Mouse (Mus musculus) lung, adult 2 months (tissue): ENCODE results near the gene Meis2. TPM values are rescaled to one million over a fixed set of nuclear protein-coding genes. Genes with fewer than 3 reads are reported as not detected.

Source experiments
- DNase-seq: peaks from one replicate; pipeline ENCODE4 v3.0.0; 2022
- H3K4me1 ChIP-seq: fragments of 200-500 bp; 2 replicates; pipeline ENCODE4 v1.6.1; 2011; ENCODE audit warnings: low read length; ENCODE audit not compliant: control insufficient read depth, insufficient read depth
- H3K4me3 ChIP-seq: fragments of 200-500 bp; replicated peaks from 2 replicates; pipeline ENCODE3; 2011; ENCODE audit warnings: low read depth, mild to moderate bottlenecking, control low read depth, low read length; ENCODE audit errors: extremely low read depth
- CTCF ChIP-seq: fragments of 200-500 bp; IDR thresholded peaks from 2 replicates; pipeline ENCODE4 v1.5.1; 2011; ENCODE audit warnings: mild to moderate bottlenecking, low read length, control low read depth; ENCODE audit not compliant: insufficient read depth
- POLR2A ChIP-seq: fragments of 200-500 bp; IDR thresholded peaks from 2 replicates; pipeline ENCODE4 v1.6.1; 2011; ENCODE audit warnings: low read depth, mild to moderate bottlenecking, control low read depth, low read length, borderline replicate concordance; ENCODE audit errors: extremely low read depth
- WGBS: fragments of 180-500 bp; shearing (Covaris S2); methylation state at CpG from one replicate; pipeline ENCODE4 v1.1.7; 2018; 5-methylcytosine and 5-hydroxymethylcytosine counted together
- polyA plus RNA-seq: library from polyadenylated mRNA; depleted of rRNA; stranded (reverse); fragments of >200 nt; gene quantifications from 2 replicates; pipeline ENCODE4 v1.2.3, GENCODE M21; 2012

Gene Meis2
- polyA plus RNA-seq, 1 experiment, result 22.6 TPM

DNA sequence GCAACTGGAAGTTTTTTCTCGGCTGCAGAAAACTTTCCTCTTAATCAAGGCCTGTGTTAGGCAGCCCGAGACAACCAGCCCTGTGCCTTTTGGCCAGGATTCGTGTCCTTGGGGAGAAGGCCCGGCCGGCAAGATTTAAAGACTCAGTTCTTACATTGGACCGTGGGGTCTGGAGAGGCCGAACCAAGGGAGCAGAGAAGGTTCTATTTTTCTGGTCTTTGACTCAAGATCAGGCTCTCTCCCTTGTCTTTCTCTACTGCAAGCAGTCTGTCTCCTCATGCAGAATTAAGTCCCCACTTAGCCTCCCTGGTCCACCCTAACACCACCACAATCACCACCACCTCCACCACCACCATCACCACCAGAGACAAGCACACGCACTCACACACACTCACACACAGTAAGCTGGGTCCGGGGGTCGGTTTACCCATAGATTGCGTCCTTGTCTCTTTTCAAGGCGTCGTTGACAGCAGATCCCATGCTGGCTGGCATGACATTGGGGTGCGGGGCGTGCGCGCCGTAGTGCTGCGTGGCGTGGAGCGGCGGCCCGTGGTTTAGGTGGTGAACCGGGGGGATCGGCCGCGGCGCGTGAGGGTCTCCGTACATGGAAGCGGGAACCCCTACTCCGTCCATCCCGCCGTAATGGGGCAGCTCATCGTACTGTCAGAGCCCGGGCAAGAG lies 2.7 kb downstream of the Meis2 start:
- 1% methylated on average over 36 of the region's 36 CpGs for WGBS
- TF ChIP-seq CTCF (no peak), POLR2A (no peak)
- no peak for DNase-seq
- Histone ChIP-seq H3K4me1 (peaks cover 2% of the 10 kb centered on the region), H3K4me3 (peak overlapping the region; percentile 94)

DNA sequence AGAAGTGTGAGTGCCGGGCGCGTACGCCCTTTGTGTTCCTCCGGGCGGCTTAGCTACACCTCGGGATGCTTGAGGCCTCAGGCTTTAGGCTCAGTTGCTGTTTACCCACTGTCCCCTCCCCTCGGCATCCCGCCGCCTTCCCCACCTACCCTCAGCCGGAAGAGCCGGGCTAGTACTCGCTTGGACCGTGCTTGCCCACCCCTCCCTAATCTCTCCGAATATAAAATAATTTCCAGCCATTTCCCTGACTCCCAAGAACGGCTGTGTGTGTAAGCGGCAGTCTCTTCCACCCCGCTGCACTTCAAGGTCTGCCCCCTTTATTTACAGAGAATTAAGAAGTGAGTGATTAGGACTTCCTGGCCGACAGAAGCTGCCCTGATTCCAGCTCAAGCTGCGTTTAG lies 3.4 kb downstream of the Meis2 start:
- H3K4me1 ChIP-seq, result peaks cover 2% of the 10 kb centered on the region

DNA sequence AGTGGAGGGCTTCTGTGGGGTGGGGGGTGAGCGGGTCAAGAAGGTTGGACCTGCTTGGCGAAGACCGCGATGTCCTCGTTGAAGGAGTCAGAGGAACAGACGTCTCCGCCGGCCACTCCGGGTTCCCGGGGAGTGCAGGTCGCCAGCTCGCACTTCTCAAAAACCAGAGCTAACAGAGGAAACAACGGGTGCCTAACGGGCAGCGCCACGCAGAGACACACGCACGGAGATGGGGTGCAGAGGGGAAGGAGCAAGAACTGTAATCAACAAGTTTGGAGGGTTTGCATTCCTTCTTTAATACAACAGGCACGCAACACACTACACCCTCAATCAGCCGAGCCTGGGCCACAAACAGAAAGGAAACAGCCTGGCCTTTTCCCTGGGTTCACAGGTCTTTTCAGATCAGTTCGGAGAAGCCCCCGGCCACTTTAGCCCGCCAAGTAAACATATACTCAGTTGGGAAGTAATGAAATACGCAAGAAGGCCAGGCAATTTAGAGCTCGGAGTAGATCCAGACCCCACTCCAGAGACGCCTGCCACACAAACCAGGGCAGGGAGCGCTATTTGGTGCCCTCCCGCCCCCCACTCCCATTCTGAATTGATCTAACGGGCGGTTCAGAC lies 4.1 kb downstream of the Meis2 start:
- peak overlapping the region; percentile 94 for H3K4me3 ChIP-seq
- 7% methylated on average over 30 of the region's 30 CpGs for WGBS
- H3K4me1 ChIP-seq, result peaks cover 2% of the 10 kb centered on the region
- DNase-seq, result no peak
- TF ChIP-seq CTCF (no peak), POLR2A (no peak)

More for the DNA sequence above, 3.4 kb downstream of the Meis2 start:
- no peak for DNase-seq
- TF ChIP-seq CTCF (no peak), POLR2A (peak; percentile 46; the same call in 1 of the 2 replicates)
- 2% methylated on average over 20 of the region's 20 CpGs for WGBS
- H3K4me3 ChIP-seq, result peak overlapping the region; percentile 94

DNA sequence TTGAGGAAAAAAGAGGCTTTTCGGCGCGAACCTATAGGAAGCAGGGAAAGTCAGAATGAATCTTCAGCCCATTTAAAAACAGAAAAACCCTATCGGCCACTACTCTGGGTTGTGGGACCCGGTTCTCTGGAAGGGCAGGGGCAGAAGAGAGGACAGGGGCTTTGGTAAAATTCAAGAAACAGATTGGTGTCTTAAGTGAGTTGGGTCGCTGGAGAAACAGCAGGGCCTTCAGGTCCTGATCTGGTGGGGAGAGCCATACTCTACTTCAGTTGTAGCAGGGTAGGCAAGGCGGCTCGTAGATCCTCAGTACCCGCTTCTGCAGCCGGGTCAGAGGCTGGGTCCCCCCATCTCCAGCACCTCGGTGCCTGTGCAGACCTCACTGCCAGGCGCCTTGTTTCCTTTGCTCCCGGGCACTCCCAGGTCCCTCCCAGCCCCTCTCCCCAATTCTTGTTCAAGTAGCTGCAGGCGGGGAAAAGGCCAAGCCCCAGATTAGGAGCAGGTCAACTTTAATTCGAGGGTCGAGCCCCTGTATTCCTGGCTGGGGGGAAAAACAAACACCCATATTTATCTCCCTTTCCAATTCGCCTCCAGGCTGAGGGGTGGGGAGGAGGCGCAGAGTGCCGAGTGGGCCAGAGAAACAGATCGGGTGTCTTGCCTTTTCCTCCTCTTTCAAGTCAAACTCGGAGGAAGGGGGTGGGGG lies 4.8 kb downstream of the Meis2 start:
- Histone ChIP-seq H3K4me1 (peaks cover 3% of the 10 kb centered on the region), H3K4me3 (peak overlapping the region; percentile 94)
- no peak for DNase-seq
- TF ChIP-seq POLR2A (no peak), CTCF (no peak)
- WGBS, result 24% methylated on average over 21 of the region's 21 CpGs

DNA sequence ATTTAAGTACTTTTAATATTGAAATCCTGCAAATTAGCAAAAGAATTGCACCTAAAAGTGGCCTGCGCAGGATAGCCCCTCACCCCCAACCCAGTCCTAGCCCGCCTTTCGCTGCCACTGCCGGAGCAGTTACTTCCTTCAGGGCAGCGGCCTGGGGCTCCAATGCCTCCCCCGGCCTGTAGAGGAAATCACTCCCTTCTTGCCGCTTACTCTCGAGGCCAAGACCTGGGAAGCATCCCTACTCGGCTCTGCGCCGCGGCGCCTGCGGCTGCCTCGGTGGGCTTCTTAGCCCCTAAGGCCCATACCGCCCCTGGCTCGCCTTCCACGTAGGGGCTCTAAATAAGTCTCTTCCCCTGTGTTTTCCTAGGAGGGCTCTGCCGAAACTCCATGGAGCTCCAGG lies 5.4 kb downstream of the Meis2 start:
- Histone ChIP-seq H3K4me1 (peaks cover 4% of the 10 kb centered on the region), H3K4me3 (peak overlapping the region; percentile 41)
- 21% methylated on average over 19 of the region's 19 CpGs for WGBS
- DNase-seq, result no peak
- TF ChIP-seq CTCF, result no peak
- no peak for TF ChIP-seq POLR2A

DNA sequence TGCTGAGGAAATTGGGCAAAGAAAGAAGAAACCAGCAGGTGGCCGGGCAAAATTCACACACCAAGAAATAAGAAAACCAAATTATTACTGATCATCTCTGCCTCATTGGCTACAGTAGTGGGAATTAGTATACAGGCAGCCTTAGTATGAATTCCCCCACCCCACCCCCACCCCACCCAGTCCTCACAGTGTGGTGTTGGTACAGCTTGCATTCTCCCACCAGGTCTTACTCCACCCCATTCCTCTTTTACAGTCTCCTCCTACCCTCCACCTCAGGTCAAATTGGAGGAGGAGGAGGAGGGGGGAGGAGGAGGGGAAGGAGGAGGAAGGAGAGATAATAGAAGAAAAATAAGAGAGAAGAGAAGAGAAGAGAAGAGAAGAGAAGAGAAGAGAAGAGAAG lies 6.0 kb downstream of the Meis2 start:
- TF ChIP-seq POLR2A (no peak), CTCF (no peak)
- Histone ChIP-seq H3K4me1 (peaks cover 4% of the 10 kb centered on the region), H3K4me3 (no peak overlapping the region)
- no peak for DNase-seq
- WGBS, result 50% methylated on average over 1 of the region's 1 CpGs

DNA sequence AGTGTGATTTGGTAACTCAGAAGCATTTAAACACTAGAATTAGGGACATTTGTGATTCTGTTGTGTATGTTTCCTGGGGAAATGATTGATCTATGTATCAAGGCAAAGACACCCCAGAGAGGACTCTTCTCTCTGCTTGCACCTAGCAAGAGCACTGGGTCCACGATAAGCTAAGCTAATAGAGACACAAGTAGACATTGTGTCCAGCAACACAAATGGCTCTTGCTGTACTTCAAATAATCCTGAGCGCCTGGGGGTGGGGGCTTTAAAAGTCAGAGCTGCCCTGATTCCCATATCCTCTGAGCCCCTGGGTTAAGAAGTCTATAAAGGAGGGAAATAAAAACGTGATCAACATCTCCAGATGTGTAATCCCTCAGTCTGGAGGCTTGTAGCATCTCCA lies 6.6 kb downstream of the Meis2 start:
- no peak overlapping the region for H3K4me3 ChIP-seq
- TF ChIP-seq CTCF (no peak), POLR2A (no peak)
- WGBS, result 49% methylated on average over 3 of the region's 3 CpGs
- H3K4me1 ChIP-seq, result peaks cover 4% of the 10 kb centered on the region
- no peak for DNase-seq

DNA sequence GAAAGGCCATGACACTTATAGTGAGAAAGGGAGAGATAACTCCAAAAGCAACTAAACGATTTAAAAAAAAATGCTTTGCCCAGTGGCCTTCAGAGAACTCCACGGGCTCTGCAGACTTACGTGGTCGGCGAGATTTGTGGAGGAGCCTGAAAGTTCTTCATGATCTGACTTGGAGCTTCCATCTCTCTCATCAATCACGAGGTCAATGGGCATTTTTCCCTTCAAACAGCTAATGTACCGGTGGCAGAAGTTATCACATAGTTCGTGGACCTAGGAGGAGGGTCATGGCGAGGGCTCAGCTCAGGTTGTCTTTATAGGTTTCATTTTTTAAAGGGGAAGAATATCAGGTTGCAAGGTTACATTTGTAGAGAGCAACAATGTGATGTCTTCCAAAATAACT lies 7.1 kb downstream of the Meis2 start:
- Histone ChIP-seq H3K4me1 (peaks cover 4% of the 10 kb centered on the region), H3K4me3 (no peak overlapping the region)
- 47% methylated on average over 9 of the region's 9 CpGs for WGBS
- DNase-seq, result no peak
- no peak for TF ChIP-seq CTCF
- no peak for TF ChIP-seq POLR2A

DNA sequence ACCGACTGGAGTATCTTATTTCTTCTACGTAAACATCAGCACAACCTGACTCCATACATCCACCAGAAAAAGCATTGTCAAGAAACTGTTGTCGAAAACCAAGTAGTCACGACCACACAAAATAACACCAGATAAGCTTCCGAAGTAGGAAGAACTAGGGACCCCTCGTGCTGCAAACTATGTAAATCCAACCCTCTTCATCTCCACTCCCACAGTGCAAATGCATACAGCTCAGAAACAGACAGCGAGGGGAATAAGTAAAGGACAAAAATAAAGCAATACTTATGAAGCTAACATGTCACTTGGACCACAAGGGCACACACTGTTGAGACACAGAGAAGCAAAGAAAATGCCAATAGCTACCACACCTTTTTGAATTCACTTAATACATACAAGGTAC lies 8.8 kb downstream of the Meis2 start:
- H3K4me1 ChIP-seq, result peaks cover 4% of the 10 kb centered on the region
- TF ChIP-seq POLR2A, result no peak
- TF ChIP-seq CTCF, result no peak
- no peak for DNase-seq
- 60% methylated on average over 7 of the region's 7 CpGs for WGBS
- H3K4me3 ChIP-seq, result no peak overlapping the region
